Mouse (Mus musculus): ENCODE data around the gene Amy2a2.
"Not testable (repeated sequence)": the region's sequence is repeated elsewhere in the genome, so short reads cannot be mapped to it uniquely, and the experiment has no call there.

Gene Amy2a2

DNA sequence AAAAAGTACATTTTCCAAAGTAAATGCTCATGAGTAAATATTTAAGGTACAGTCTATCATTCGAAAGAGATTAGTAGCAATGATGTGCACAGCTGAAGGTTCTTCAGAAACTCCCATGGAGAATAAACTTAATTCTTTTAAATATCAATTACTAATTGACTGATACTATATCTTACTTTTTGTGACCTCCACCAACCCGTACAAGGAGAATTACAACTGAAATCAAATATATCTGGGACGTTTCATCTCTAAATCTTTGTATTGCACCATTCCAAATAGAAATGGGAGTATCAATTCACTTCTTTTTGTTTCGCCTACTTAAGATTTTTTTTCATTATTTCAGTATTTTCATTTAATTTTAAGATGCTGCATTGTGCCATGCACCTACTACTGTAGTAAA is at the start of gene Amy2a2:
Gene Amy2a2 (minus strand): TSS at position 101 of the 400 bp plus-strand sequence.
- not testable (repeated sequence) for DNase-seq (ENCODE audit: low read depth, low spot score)

DNA sequence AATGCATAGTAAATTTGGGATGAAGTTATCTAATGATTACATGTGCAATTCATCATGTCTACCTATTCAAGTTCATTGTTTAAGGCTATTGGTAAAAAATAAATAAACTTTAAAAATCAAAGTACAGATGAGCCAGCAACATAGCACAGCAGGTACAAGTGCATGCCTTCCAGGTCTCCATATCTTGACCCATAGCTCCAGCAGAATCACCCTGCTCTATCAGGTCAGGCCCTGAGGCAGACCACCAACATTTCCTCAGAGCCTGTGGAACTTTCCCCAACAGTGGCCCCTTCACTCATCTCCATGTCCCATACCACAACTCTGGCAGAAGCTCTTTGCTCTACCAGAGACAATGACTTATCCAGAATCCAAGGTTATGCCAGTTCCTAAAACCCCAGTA is 11.0 kb downstream of the Amy2a2 start:
- not testable (repeated sequence) for DNase-seq (ENCODE audit: low read depth, low spot score)

DNA sequence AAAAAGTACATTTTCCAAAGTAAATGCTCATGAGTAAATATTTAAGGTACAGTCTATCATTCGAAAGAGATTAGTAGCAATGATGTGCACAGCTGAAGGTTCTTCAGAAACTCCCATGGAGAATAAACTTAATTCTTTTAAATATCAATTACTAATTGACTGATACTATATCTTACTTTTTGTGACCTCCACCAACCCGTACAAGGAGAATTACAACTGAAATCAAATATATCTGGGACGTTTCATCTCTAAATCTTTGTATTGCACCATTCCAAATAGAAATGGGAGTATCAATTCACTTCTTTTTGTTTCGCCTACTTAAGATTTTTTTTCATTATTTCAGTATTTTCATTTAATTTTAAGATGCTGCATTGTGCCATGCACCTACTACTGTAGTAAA is 32.5 kb downstream of the Amy2a2 start, which contains the start of gene Amy2a3:
Gene Amy2a3 (minus strand): TSS at position 101 of the 400 bp plus-strand sequence.
- DNase-seq (ENCODE audit: low read depth, low spot score), result not testable (repeated sequence)

DNA sequence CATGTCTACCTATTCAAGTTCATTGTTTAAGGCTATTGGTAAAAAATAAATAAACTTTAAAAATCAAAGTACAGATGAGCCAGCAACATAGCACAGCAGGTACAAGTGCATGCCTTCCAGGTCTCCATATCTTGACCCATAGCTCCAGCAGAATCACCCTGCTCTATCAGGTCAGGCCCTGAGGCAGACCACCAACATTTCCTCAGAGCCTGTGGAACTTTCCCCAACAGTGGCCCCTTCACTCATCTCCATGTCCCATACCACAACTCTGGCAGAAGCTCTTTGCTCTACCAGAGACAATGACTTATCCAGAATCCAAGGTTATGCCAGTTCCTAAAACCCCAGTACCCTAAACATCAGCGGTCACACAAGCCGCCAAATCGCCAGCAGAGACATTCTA is 43.5 kb downstream of the Amy2a2 start:
- DNase-seq (ENCODE audit: low read depth, low spot score), result not testable (repeated sequence)
